ENCODE assay signal across 8 mouse cellular contexts in genomic region chr10:88885632-88886090, GRCm38 (mm10). TPM values are rescaled to one million over a fixed set of nuclear protein-coding genes. Genes with fewer than 3 reads are reported as not detected.
DNase-seq lines count a peak whose midpoint lies in the region; ATAC-seq and TF ChIP-seq lines count a peak whose summit lies in the region.

Gene Slc5a8, plus strand, starts transcription at chr10:88885992.

- no peaks in the 10 kb centered on the region for H3K36me3 ChIP-seq in heart, embryonic 10.5 days
- no peaks in the 10 kb centered on the region for H3K36me3 ChIP-seq in forebrain, embryonic 10.5 days (replicated peaks)
- H3K36me3 ChIP-seq in kidney, embryonic 15.5 days = no peaks in the 10 kb centered on the region
- H3K36me3 ChIP-seq in midbrain, postnatal 0 days (ENCODE audit: insufficient read depth, low read length) = no peaks in the 10 kb centered on the region

- H3K9ac ChIP-seq in kidney, embryonic 15.5 days = no peak within 1 kb of the TSS
- H3K9ac ChIP-seq in midbrain, postnatal 0 days (replicated peaks; ENCODE audit: low read length, poor library complexity, severe bottlenecking) = 0 out of 2 replicates have a peak within 1 kb of the TSS, but pooled peaks have one; percentile 13

- intact Hi-C loops in left cerebral cortex, postnatal 4 days (cut with DNase I) = no loop called here

- 6% methylated on average over 31 of the region's 31 CpGs for WGBS in heart, embryonic 10.5 days
- WGBS in forebrain, embryonic 10.5 days = 5% methylated on average over 31 of the region's 31 CpGs
- WGBS in kidney, embryonic 15.5 days = 1% methylated on average over 31 of the region's 31 CpGs
- 2% methylated on average over 31 of the region's 31 CpGs for WGBS in midbrain, postnatal 0 days

- H3K4me1 ChIP-seq in heart, embryonic 10.5 days = peaks cover 12% of the 10 kb centered on the region
- H3K4me1 ChIP-seq in forebrain, embryonic 10.5 days = peaks cover 11% of the 10 kb centered on the region
- H3K4me1 ChIP-seq in kidney, embryonic 15.5 days = peaks cover 12% of the 10 kb centered on the region
- no peaks in the 10 kb centered on the region for H3K4me1 ChIP-seq in midbrain, postnatal 0 days (ENCODE audit: insufficient read depth, low read length)

- peaks cover 35% of the 10 kb centered on the region for H3K27me3 ChIP-seq in heart, embryonic 10.5 days (ENCODE audit: insufficient read depth, poor library complexity, severe bottlenecking)
- peaks cover 39% of the 10 kb centered on the region for H3K27me3 ChIP-seq in forebrain, embryonic 10.5 days (ENCODE audit: poor library complexity, severe bottlenecking)
- peaks cover 37% of the 10 kb centered on the region for H3K27me3 ChIP-seq in kidney, embryonic 15.5 days
- H3K27me3 ChIP-seq in midbrain, postnatal 0 days (ENCODE audit: insufficient read depth, low read length) = peaks cover 8% of the 10 kb centered on the region

- ATAC-seq in kidney, embryonic 15.5 days (replicated peaks; ENCODE audit: low FRiP score) = peak; percentile 58; the same call in 1 of the 2 replicates
- no peak for ATAC-seq in midbrain, postnatal 0 days (ENCODE audit: low FRiP score)

- H3K27ac ChIP-seq in heart, embryonic 10.5 days = no peak within 1 kb of the TSS
- H3K27ac ChIP-seq in forebrain, embryonic 10.5 days = no peak within 1 kb of the TSS
- no peak within 1 kb of the TSS for H3K27ac ChIP-seq in kidney, embryonic 15.5 days
- H3K27ac ChIP-seq in midbrain, postnatal 0 days (ENCODE audit: low read depth, low read length) = no peak within 1 kb of the TSS

- peak within 1 kb of the TSS; percentile 51 for H3K4me3 ChIP-seq in heart, embryonic 10.5 days
- H3K4me3 ChIP-seq in forebrain, embryonic 10.5 days = peak within 1 kb of the TSS; percentile 49
- peak within 1 kb of the TSS; percentile 41 for H3K4me3 ChIP-seq in kidney, embryonic 15.5 days (replicated peaks)
- peak within 1 kb of the TSS; percentile 49 for H3K4me3 ChIP-seq in midbrain, postnatal 0 days (ENCODE audit: low read depth, low read length)

- H3K9me3 ChIP-seq in heart, embryonic 10.5 days = no peaks in the 10 kb centered on the region
- peaks cover 3% of the 10 kb centered on the region; the same call in 1 of the 2 replicates for H3K9me3 ChIP-seq in forebrain, embryonic 10.5 days
- 0 out of 2 replicates have a peak, but pooled peaks cover 2% of the 10 kb centered on the region for H3K9me3 ChIP-seq in kidney, embryonic 15.5 days (replicated peaks)
- no peaks in the 10 kb centered on the region for H3K9me3 ChIP-seq in midbrain, postnatal 0 days (ENCODE audit: low read length)

- no peak for DNase-seq in heart, embryonic 10.5 days (ENCODE audit: low spot score)
- no peak for DNase-seq in heart, adult 9 months (ENCODE audit: low spot score in 2 of 2)
- DNase-seq in forebrain, embryonic 10.5 days (ENCODE audit: extremely low spot score, low spot score) = no peak
- DNase-seq in midbrain, postnatal 0 days (ENCODE audit: low spot score) = no peak
- DNase-seq in right cerebral cortex, adult 18-20 months = no peak
- no peak for DNase-seq in layer of hippocampus, adult 11-12 months (ENCODE audit: low spot score)
- DNase-seq in left cerebral cortex, postnatal 4 days = no peak

- TF ChIP-seq CTCF in midbrain, postnatal 0 days (IDR thresholded peaks at IDR 0.05) = no peak

- H3K4me2 ChIP-seq in kidney, embryonic 15.5 days = peak within 1 kb of the TSS; percentile 74
- peak within 1 kb of the TSS; percentile 95 for H3K4me2 ChIP-seq in midbrain, postnatal 0 days (ENCODE audit: low read depth, low read length, poor library complexity, severe bottlenecking)

RNA-seq across cellular contexts. Expression of gene Slc5a8, which starts in this region (rescaled TPM):
- polyA plus RNA-seq in heart, embryonic 10.5 days (2016; fragmentation: Nextera tagmentation; extraction: Ambion mirVana) = 0.04 and 0.09 TPM in 2 replicates
- polyA plus RNA-seq in forebrain, embryonic 10.5 days (2016; fragmentation: Nextera tagmentation; extraction: Ambion mirVana) = 0.06 and 0.14 TPM in 2 replicates
- polyA plus RNA-seq in kidney, embryonic 15.5 days (2015; fragmentation: Nextera tagmentation; extraction: Ambion mirVana) = 10.1 and 10.7 TPM in 2 replicates
- 0.05 and 0.38 TPM in 2 replicates for total RNA-seq in midbrain, postnatal 0 days (2014; rRNA removed)
- 0.09 and 0.17 TPM in 2 replicates for polyA plus RNA-seq in midbrain, postnatal 0 days (2015; fragmentation: Nextera tagmentation; extraction: Ambion mirVana)
- under 1 TPM in 1 of 2 experiments, not detected in 1; 0.10 TPM for total RNA-seq in left cerebral cortex, postnatal 4 days (2021)
